Mouse (Mus musculus): ENCODE measurements around the gene Gm17654.
"Not testable (repeated sequence)": the region's sequence is repeated elsewhere in the genome, so short reads cannot be mapped to it uniquely, and the experiment has no call there.

Gm17654 gene

GRCm38 (mm10) chr14:43579046-43579445 is at the start of gene Gm17654:
Gene Gm17654, minus strand, starts transcription at chr14:43579146.
- DNase-seq (ENCODE audit: extremely low read depth, low read depth, low spot score) = not testable (repeated sequence)

- DNase-seq (ENCODE audit: extremely low read depth, low read depth, low spot score) = not testable (repeated sequence)
Measured at GRCm38 (mm10) chr14:43607913-43608312, 29.0 kb upstream of the Gm17654 start, which contains the start of gene Gm10375. Gene Gm10375, minus strand, starts transcription at chr14:43608013.

GRCm38 (mm10) chr14:43577969-43578368 is 977 bp downstream of the Gm17654 start:
- not testable (repeated sequence) for DNase-seq (ENCODE audit: extremely low read depth, low read depth, low spot score)

GRCm38 (mm10) chr14:43552271-43552670 is 26.7 kb downstream of the Gm17654 start:
- DNase-seq (ENCODE audit: extremely low read depth, low read depth, low spot score) = not testable (repeated sequence)

GRCm38 (mm10) chr14:43546281-43546680 is 32.7 kb downstream of the Gm17654 start:
- not testable (repeated sequence) for DNase-seq (ENCODE audit: extremely low read depth, low read depth, low spot score)

GRCm38 (mm10) chr14:43543276-43543675 is 35.7 kb downstream of the Gm17654 start, which contains the start of gene Gm5799:
Gene Gm5799, plus strand, starts transcription at chr14:43543576.
- DNase-seq (ENCODE audit: extremely low read depth, low read depth, low spot score) = not testable (repeated sequence)

- not testable (repeated sequence) for DNase-seq (ENCODE audit: extremely low read depth, low read depth, low spot score)
Measured at GRCm38 (mm10) chr14:43538144-43538543, 40.8 kb downstream of the Gm17654 start.

GRCm38 (mm10) chr14:43532387-43532786 is 46.6 kb downstream of the Gm17654 start:
- DNase-seq (ENCODE audit: extremely low read depth, low read depth, low spot score) = not testable (repeated sequence)

- not testable (repeated sequence) for DNase-seq (ENCODE audit: extremely low read depth, low read depth, low spot score)
Measured at GRCm38 (mm10) chr14:43532011-43532383, 46.9 kb downstream of the Gm17654 start.

- DNase-seq (ENCODE audit: extremely low read depth, low read depth, low spot score) = not testable (repeated sequence)
Measured at GRCm38 (mm10) chr14:43531052-43532010, 47.6 kb downstream of the Gm17654 start.
